Mouse (Mus musculus) forebrain, embryonic 14.5 days (tissue): ENCODE measurements around the gene Dclre1a. TPM values are rescaled to one million over a fixed set of nuclear protein-coding genes. Genes with fewer than 3 reads are reported as not detected.

Experiments used
- ATAC-seq: fragments of 200-750 bp; cut with Nextera tagmentation; 2 replicates; pipeline ENCODE4 v1.8.0; 2017; ENCODE audit warnings: mild to moderate bottlenecking, moderate library complexity
- DNase-seq: peaks from one replicate; pipeline ENCODE4 v3.0.0-alpha.2; 2015; ENCODE audit warnings: low spot score
- H3K27ac ChIP-seq: fragments of 300-500 bp; sonication (generic); 2 replicates; pipeline ENCODE4 v1.5.1; 2014; ENCODE audit warnings: low read depth, mild to moderate bottlenecking, control low read depth, low read length, moderate library complexity
- H3K27me3 ChIP-seq: fragments of 300-500 bp; sonication (generic); replicated peaks from 2 replicates; pipeline ENCODE4 v1.6.1; 2014; ENCODE audit warnings: low read length, control low read depth, mixed read lengths; ENCODE audit not compliant: control insufficient read depth, insufficient read depth
- H3K36me3 ChIP-seq: fragments of 300-500 bp; sonication (generic); 2 replicates; pipeline ENCODE4 v1.6.1; 2014; ENCODE audit warnings: low read length, control low read depth; ENCODE audit not compliant: control insufficient read depth, insufficient read depth
- H3K4me1 ChIP-seq: fragments of 300-500 bp; sonication (generic); 2 replicates; pipeline ENCODE4 v1.6.1; 2014; ENCODE audit warnings: antibody characterized with exemption, low read length, control low read depth; ENCODE audit not compliant: control insufficient read depth, insufficient read depth
- H3K4me2 ChIP-seq: fragments of 300-500 bp; sonication (generic); 2 replicates; pipeline ENCODE4 v1.6.1; 2014; ENCODE audit warnings: mild to moderate bottlenecking, control low read depth, low read length
- H3K4me3 ChIP-seq: fragments of 300-500 bp; sonication (generic); 2 replicates; pipeline ENCODE4 v1.5.1; 2014; ENCODE audit warnings: low read depth, low read length, control low read depth
- H3K9ac ChIP-seq: fragments of 300-500 bp; sonication (generic); 2 replicates; pipeline ENCODE4 v1.6.1; 2014; ENCODE audit warnings: mild to moderate bottlenecking, low read length, control low read depth, moderate library complexity
- H3K9me3 ChIP-seq: fragments of 300-500 bp; sonication (generic); replicated peaks from 2 replicates; pipeline ENCODE4 v1.6.1; 2016; ENCODE audit warnings: low read length, control low read depth, mixed read lengths; ENCODE audit not compliant: control insufficient read depth
- WGBS: fragments of 180-500 bp; shearing (Covaris S2); extraction: QIAGEN DNeasy Blood & Tissue Kit; methylation state at CpG from one replicate; pipeline ENCODE4 v1.1.7; 2014; 5-methylcytosine and 5-hydroxymethylcytosine counted together
- polyA plus RNA-seq: library from polyadenylated mRNA; unstranded; fragments of >200 nt; fragmentation: Nextera tagmentation; extraction: Ambion mirVana; gene quantifications from 2 replicates; pipeline ENCODE4 v1.2.1, GENCODE M21; 2014

Gene Dclre1a
- polyA plus RNA-seq, 1 experiment from 2014 or later = 10.1 TPM

- 24% methylated on average over 13 of the region's 13 CpGs for WGBS
- DNase-seq = no peak
- ATAC-seq = peak; percentile 50; the same call in 1 of the 2 replicates
- H3K9me3 ChIP-seq = no peaks in the 10 kb centered on the region
- H3K4me2 ChIP-seq = no peak overlapping the region; the same call in 1 of the 2 replicates
- H3K36me3 ChIP-seq = no peaks in the 10 kb centered on the region
- H3K27ac ChIP-seq = no peak overlapping the region
- no peak overlapping the region for H3K9ac ChIP-seq
- no peaks in the 10 kb centered on the region for H3K27me3 ChIP-seq
- H3K4me1 ChIP-seq = peaks cover 22% of the 10 kb centered on the region
- H3K4me3 ChIP-seq = no peak overlapping the region
Observed at GRCm38 (mm10) chr19:56484630-56485375, 63.2 kb downstream of the Dclre1a start.

Other genes starting within 250 kb of the Dclre1a start
- gene Nrap, start 158.2 kb downstream of the Dclre1a start, polyA plus RNA-seq = 0.14 and 0.55 TPM in 2 replicates
- gene Casp7, start 151.1 kb downstream of the Dclre1a start, polyA plus RNA-seq = 13.1 and 17.4 TPM in 2 replicates
- gene Plekhs1, start 86.6 kb downstream of the Dclre1a start, polyA plus RNA-seq = 0.28 TPM in 1 of 2 replicates, not detected in the other
- 9.7 and 11.7 TPM in 2 replicates for gene Nhlrc2, start within 50 bp of the Dclre1a start, polyA plus RNA-seq
- gene Adrb1, start 174.0 kb upstream of the Dclre1a start, polyA plus RNA-seq = 1.1 and 1.7 TPM in 2 replicates